Mouse (Mus musculus): ENCODE measurements at regions not wholly inside any gene's neighbourhood (a gene's known extent, or its start where the extent isn't known, plus 50 kb on each side); places are given as distances from the start of the nearest gene placed in this dataset.

- DNase-seq (ENCODE audit: low spot score): no peak
Observed at GRCm38 (mm10) chr2:79081769-79082168, 173.5 kb upstream of the Itga4 start.

GRCm38 (mm10) chr2:79086280-79086679, 168.9 kb upstream of the Itga4 start:
- DNase-seq (ENCODE audit: low spot score): no peak

- no peak for DNase-seq (ENCODE audit: low spot score)
Observed at GRCm38 (mm10) chr2:79086857-79087578, 168.2 kb upstream of the Itga4 start.

GRCm38 (mm10) chr2:79087600-79088205, 167.5 kb upstream of the Itga4 start:
- no peak for DNase-seq (ENCODE audit: low spot score)

GRCm38 (mm10) chr2:79090273-79090672, 165.0 kb upstream of the Itga4 start:
- DNase-seq (ENCODE audit: low spot score): no peak

- no peak for DNase-seq (ENCODE audit: low spot score)
Observed at GRCm38 (mm10) chr2:79094298-79094697, 160.9 kb upstream of the Itga4 start.

GRCm38 (mm10) chr2:79096532-79097251, 158.5 kb upstream of the Itga4 start:
- no peak for DNase-seq (ENCODE audit: low spot score)

- DNase-seq (ENCODE audit: low spot score): no peak
Observed at GRCm38 (mm10) chr2:79099601-79100000, 155.6 kb upstream of the Itga4 start.

GRCm38 (mm10) chr2:79111673-79112072, 143.6 kb upstream of the Itga4 start:
- DNase-seq (ENCODE audit: low spot score): no peak

- DNase-seq (ENCODE audit: low spot score): no peak
Observed at GRCm38 (mm10) chr2:79112076-79112475, 143.2 kb upstream of the Itga4 start.

- DNase-seq (ENCODE audit: low spot score): no peak
Observed at GRCm38 (mm10) chr2:79120610-79121345, 134.4 kb upstream of the Itga4 start.

GRCm38 (mm10) chr2:79122530-79122929, 132.7 kb upstream of the Itga4 start:
- no peak for DNase-seq (ENCODE audit: low spot score)

- no peak for DNase-seq (ENCODE audit: low spot score)
Observed at GRCm38 (mm10) chr2:79124272-79124976, 130.8 kb upstream of the Itga4 start.

GRCm38 (mm10) chr2:79126170-79126879, 128.9 kb upstream of the Itga4 start:
- no peak for DNase-seq (ENCODE audit: low spot score)

GRCm38 (mm10) chr2:79126996-79127741, 128.1 kb upstream of the Itga4 start:
- DNase-seq (ENCODE audit: low spot score): no peak

- no peak for DNase-seq (ENCODE audit: low spot score)
Observed at GRCm38 (mm10) chr2:79127822-79128221, 127.4 kb upstream of the Itga4 start.

- DNase-seq (ENCODE audit: low spot score): no peak
Observed at GRCm38 (mm10) chr2:79130660-79131059, 124.6 kb upstream of the Itga4 start.

- DNase-seq (ENCODE audit: low spot score): no peak
Observed at GRCm38 (mm10) chr2:79131235-79131634, 124.0 kb upstream of the Itga4 start.

- DNase-seq (ENCODE audit: low spot score): no peak
Observed at GRCm38 (mm10) chr2:79131743-79132517, 123.3 kb upstream of the Itga4 start.

GRCm38 (mm10) chr2:79132518-79132845, 122.7 kb upstream of the Itga4 start:
- DNase-seq (ENCODE audit: low spot score): no peak
